Mouse (Mus musculus) left cerebral cortex, postnatal 4 days (tissue): ENCODE measurements around the gene Jph3. TPM values are rescaled to one million over a fixed set of nuclear protein-coding genes. Genes with fewer than 3 reads are reported as not detected.

Experiments
- DNase-seq: peaks from one replicate; pipeline ENCODE4 v3.0.0-alpha.2; 2022
- intact Hi-C: fragments of 180-260 bp; cut with DNase I; formaldehyde crosslinking; loops from one replicate; pipeline ENCODE4 v1.15.1; 2025
- total RNA-seq, 2 experiments: library from RNA; stranded (reverse); gene quantifications; 2 replicates each; pipeline ENCODE4 v1.2.3; 2021

Jph3 gene
- total RNA-seq, 2 experiments from 2014 or later: 116 to 119 TPM

DNA sequence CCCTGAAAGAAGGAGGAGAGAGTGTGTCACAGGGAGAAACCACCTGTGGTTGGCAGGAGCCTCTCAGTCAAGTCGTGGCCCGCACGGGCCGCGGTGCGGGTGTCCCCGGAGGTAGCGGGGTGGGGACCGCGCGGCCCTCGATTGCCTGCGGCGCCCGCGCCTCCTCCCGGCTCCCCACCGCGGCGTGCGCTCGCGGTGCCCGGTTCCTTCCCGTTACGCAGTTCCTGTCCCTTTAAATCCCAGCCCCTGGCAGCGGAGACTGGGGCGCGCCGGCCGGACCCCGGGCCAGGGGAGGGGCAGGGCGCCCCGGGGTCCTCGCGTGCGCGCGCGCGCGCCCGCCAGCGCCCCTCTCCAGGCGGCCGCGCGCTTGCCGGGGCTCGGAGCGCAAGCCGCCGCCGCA is 331 bp downstream of the Jph3 start:
- no peak for DNase-seq
- intact Hi-C loops: no loop called here

GRCm38 (mm10) chr8:121730170-121730569 is 747 bp downstream of the Jph3 start:
- intact Hi-C loops: no loop called here
- DNase-seq: peak; percentile 45

- intact Hi-C loops: no loop called here
- no peak for DNase-seq
These were observed 1.2 kb downstream of the Jph3 start for GRCm38 (mm10) chr8:121730646-121731045.

DNA sequence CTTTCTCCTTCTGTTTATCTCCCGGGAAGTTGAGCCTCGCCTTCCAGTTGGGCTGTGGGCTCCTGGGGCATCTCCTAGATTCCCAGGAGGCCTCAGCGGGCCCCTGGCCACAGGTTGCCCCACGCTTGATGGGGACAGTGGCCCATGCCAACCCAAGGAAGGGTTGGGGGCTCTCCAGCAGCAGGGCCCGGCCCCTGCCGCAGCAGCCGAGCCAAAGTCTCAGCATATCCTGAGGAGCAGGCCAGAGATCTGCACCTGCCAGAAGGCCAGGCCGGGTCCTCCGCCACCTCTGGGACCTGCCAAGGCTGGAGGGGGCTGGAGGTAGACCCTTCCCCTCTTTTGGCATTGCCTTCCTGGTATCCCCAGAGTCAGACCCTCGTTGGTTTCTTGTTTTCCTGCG is 1.6 kb downstream of the Jph3 start:
- intact Hi-C loops: no loop called here
- DNase-seq: no peak

DNA sequence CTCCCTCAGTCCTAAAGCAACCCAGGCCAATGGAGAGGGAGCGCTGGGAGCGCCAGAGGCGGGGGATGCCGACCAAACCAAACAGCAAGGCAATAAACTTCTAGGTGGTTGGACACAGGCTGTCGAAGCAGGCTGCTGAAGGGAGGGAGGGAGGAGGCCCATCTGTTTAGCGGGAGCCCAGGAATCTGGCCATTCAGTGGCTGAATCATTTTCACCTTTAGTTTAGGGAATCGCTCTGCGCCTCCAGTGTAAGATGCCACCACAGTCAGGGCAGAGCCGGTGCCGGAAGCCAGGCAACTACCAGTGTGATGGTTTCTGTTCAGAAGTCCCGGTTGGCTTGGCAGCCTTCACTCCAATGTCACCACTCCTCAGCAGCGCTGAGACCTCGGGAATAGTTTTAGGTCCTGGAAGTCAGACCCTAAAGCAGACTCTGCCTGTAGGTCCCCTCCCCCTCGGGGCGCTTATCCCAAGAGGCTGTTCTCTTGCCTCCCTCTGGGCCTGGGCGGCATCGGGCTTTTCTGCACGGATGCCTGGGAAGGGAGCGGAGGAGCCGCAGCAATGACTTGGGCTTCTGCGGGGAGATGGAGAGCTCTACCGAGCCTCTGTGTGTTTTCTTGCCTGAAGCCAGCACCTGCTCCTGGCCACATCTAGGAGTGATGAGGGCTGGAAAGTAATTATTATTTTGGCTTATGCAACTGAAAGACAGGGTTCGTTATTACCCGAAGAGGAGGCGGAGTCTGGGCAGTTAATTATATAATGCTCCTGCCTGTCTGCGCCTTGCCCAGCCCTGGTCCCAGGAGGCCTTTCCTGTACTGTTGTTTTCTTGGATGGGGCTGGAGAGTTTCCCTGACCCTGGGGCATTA is 2.3 kb downstream of the Jph3 start:
- peak; percentile 57 for DNase-seq
- intact Hi-C loops: no loop called here

DNA sequence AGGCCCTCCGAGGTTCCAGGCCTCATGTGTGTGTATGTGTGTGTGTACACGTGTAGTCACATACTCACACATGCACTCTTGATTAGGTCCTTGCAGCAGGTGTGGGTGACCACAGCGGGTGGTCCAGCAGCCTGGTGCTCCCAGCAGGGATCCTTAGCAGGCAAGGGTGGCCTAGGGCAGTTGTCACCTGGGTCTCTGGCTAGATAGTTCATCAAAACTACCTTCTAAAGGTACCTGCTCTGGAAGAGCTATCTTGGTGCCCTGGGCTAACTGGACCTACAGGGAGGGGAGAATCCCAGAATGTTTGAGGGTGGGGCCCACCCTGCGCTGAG is 2.9 kb downstream of the Jph3 start:
- no peak for DNase-seq
- intact Hi-C loops: no loop called here

DNA sequence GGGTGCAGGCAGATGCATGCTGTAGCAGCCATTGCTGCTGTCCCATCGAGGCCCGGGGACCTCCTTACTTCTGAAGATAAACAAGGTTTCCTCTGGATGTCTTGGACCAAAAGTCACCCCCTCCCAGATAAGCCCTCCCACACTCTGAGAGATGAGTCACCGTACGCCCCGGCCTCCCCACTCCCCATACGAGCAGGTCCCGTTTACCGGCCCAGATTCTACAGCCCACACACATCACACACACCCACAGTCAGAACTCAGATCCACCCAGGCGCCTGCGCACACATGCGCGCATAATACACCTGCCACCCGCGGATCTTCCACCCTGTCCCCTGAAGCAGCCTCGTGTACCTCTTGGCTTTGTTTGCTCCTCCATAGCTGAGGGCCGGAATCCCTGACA is 4.8 kb downstream of the Jph3 start:
- intact Hi-C loops: no loop called here

GRCm38 (mm10) chr8:121736236-121736635 is 6.8 kb downstream of the Jph3 start:
- DNase-seq: no peak
- intact Hi-C loops: no loop called here

More for the DNA sequence above, 4.8 kb downstream of the Jph3 start:
- DNase-seq: no peak

DNA sequence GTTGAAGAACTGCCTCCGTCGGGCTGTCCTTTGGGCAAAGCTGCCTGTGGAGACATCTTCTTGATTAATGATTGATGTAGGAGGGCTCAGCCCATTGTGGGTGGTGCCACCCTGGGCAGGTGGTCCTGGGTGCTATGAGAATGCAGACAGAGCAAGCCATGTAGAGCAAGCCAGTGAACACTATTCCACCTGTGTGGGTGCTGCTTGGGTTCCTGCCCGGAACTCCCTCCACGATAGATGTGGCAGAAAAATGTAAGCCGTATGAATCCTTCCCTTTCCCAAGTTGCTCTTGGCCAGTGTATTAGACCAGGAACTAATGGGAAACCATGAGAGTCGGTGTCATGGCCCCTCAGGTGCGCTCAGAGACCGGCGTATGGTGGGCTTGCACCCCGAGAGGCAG is 11.3 kb downstream of the Jph3 start:
- intact Hi-C loops: no loop called here
- DNase-seq: no peak

DNA sequence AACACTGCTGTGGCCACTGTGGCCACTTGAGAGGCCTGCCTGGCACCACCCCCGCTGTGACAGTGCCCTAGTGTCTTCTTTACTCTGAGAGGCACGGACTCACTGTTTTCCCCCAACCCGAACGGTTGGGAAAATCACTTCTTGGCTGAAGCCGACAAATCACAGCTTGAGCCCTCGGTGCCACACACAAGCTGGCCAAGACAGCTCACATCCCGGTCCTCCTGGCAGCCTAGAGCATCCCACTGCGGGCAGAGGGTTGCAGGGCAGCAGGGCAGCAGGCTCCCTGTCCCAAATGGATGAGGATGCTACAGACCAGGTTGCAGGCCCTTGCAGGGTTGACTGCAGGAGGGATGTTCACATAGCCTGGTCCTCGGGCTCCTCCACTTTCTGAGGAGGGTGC is 20.1 kb downstream of the Jph3 start:
- intact Hi-C loops: no loop called here
- peak; percentile 58 for DNase-seq

DNA sequence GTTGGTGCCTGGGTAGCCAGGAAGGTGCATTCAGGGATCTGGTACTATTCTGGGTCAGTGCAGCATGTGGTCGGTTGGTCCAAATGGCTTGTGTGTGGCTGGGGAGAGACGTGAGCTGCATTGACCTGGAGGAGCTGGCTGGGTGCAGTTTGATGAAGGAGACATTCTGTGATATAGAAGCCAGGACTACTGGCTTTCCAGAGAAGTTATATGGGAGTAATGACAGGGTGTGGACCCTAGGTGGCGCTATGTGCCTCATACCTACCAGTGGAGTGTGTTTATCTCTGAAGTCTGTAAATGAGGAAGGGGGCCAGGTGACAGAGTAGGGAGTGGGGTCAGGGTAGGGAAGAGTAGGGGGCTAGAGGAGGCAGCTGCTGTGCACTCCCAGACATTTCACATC is 21.1 kb downstream of the Jph3 start:
- intact Hi-C loops: no loop called here
- DNase-seq: no peak

GRCm38 (mm10) chr8:121751407-121751806 is 22.0 kb downstream of the Jph3 start:
- intact Hi-C loops: no loop called here
- peak; percentile 86 for DNase-seq

DNA sequence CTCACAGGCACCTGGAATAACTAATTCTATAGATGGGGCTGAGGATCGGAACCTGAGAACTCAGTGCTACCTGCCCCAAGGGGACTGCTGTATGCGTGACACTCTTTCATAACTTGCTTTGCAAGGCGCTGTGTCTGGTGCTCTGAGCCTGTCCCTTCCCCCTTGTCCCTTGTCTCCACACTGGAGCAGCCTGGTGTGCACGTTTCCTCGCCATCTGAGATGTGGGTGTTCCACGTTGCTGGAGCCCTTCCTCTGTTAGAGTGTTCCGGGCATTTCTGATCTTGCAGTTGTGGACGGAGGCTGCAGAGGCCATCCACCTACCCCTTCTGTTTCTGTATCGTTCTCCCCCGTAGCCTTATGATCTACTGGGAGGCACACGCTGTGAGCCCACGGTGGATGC is 29.0 kb downstream of the Jph3 start:
- intact Hi-C loops: no loop called here
- no peak for DNase-seq

GRCm38 (mm10) chr8:121760484-121760883 is 31.1 kb downstream of the Jph3 start:
- peak; percentile 21 for DNase-seq
- intact Hi-C loops: no loop called here

DNA sequence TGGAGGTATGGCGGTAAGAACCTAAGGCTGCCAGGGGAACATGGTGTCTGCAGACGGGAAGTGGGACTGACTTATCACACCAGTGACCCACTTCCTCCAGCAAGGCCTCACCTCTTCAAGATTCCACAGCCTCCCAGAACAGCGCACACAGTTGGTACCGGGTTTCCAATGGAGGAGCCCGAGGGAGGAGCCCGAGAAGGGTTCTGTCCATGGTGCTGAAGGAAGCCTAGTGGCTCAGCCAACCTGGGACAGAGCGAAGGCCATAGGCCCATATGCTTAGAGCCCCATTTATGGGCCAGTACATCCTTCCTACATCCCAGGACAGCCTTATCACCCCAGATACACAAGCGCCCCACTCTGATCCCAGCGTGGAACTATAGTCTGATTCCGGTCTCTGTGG is 32.1 kb downstream of the Jph3 start:
- no peak for DNase-seq
- intact Hi-C loops: no loop called here

- peak; percentile 58 for DNase-seq
- intact Hi-C loops: no loop called here
These were observed 33.7 kb downstream of the Jph3 start for GRCm38 (mm10) chr8:121762999-121763699.

- no peak for DNase-seq
- intact Hi-C loops: no loop called here
These were observed 34.2 kb downstream of the Jph3 start for GRCm38 (mm10) chr8:121763700-121764013.

GRCm38 (mm10) chr8:121765594-121766138 is 36.2 kb downstream of the Jph3 start:
- no peak for DNase-seq
- intact Hi-C loops: no loop called here

DNA sequence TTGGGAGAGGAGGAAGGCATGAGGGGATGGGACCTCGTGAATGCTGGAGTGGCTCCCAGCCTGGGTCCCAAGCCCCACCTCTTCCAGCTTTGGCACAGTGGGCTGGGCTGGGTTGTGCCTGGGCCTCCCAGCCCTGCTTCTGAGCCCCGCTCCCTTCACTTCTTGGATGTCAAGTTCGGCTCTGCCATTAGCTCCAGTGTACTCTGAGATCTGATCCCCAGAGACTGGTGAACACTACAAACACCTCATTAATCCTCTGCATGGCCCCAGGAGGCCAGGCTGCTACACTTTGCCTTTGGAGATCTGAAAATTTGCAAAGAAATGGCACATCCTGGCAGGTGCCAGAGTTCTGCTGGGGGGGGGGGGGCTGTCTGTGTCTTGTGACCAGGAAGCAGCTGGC is 39.7 kb downstream of the Jph3 start:
- DNase-seq: no peak
- intact Hi-C loops: no loop called here

DNA sequence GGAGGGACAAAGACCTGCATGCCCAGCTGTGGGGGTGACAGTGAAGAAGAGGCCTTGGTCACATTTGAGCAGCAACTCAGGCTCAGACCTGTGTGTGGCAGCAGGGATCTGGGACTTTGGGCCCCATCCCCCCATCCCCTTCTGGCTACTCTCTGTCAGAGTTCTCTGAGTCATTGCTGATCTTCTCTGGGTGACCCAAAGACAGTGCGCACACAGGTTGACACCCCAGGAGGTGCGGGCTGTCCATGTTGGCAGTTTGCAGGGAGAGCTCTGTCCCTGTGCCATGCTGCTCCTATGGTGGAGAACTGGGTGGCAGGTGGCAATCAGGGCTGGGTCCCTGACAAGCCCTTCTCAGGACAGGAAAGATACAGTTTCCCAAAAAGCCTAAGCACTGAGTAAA is 40.2 kb downstream of the Jph3 start:
- intact Hi-C loops: no loop called here

GRCm38 (mm10) chr8:121770845-121771752 is 41.7 kb downstream of the Jph3 start:
- DNase-seq: no peak
- intact Hi-C loops: no loop called here

More for the DNA sequence above, 40.2 kb downstream of the Jph3 start:
- DNase-seq: no peak
